Mouse (Mus musculus) liver, embryonic 15.5 days (tissue): ENCODE measurements around the gene Tmem121. TPM values are rescaled to one million over a fixed set of nuclear protein-coding genes. Genes with fewer than 3 reads are reported as not detected.

Experiments
- ATAC-seq: fragments of 200-750 bp; cut with Nextera tagmentation; 2 replicates; pipeline ENCODE4 v1.8.0; 2017; ENCODE audit warnings: moderate number of reproducible peaks, mild to moderate bottlenecking, moderate library complexity; ENCODE audit not compliant: insufficient read depth
- H3K27ac ChIP-seq: fragments of 300-500 bp; sonication (generic); replicated peaks from 2 replicates; pipeline ENCODE4 v1.5.1; 2015; ENCODE audit warnings: mild to moderate bottlenecking, inconsistent platforms
- H3K27me3 ChIP-seq: fragments of 300-500 bp; sonication (generic); 2 replicates; pipeline ENCODE4 v1.6.1; 2015; ENCODE audit warnings: mild to moderate bottlenecking, inconsistent platforms
- H3K36me3 ChIP-seq: fragments of 300-500 bp; sonication (generic); replicated peaks from 2 replicates; pipeline ENCODE4 v1.6.1; 2015; ENCODE audit warnings: moderate library complexity, mild to moderate bottlenecking, inconsistent platforms
- H3K4me1 ChIP-seq: fragments of 300-500 bp; sonication (generic); replicated peaks from 2 replicates; pipeline ENCODE4 v1.6.1; 2015; ENCODE audit warnings: inconsistent platforms
- H3K4me2 ChIP-seq: fragments of 300-500 bp; sonication (generic); 2 replicates; pipeline ENCODE4 v1.6.1; 2015; ENCODE audit warnings: moderate library complexity, mild to moderate bottlenecking, inconsistent platforms
- H3K4me3 ChIP-seq: fragments of 300-500 bp; sonication (generic); replicated peaks from 2 replicates; pipeline ENCODE4 v1.5.1; 2015; ENCODE audit warnings: mild to moderate bottlenecking, inconsistent platforms
- H3K9ac ChIP-seq: fragments of 300-500 bp; sonication (generic); 2 replicates; pipeline ENCODE4 v1.6.1; 2015; ENCODE audit warnings: moderate library complexity, mild to moderate bottlenecking, inconsistent platforms
- H3K9me3 ChIP-seq: fragments of 300-500 bp; sonication (generic); replicated peaks from 2 replicates; pipeline ENCODE4 v1.6.1; 2016; ENCODE audit warnings: inconsistent platforms
- WGBS: fragments of 180-500 bp; shearing (Covaris S2); methylation state at CpG from one replicate; pipeline ENCODE4 v1.1.7; 2015; ENCODE audit warnings: mixed read lengths; ENCODE audit not compliant: insufficient replicate concordance; 5-methylcytosine and 5-hydroxymethylcytosine counted together
- polyA plus RNA-seq: library from polyadenylated mRNA; unstranded; fragments of >200 nt; fragmentation: Nextera tagmentation; extraction: Ambion mirVana; gene quantifications from 2 replicates; pipeline ENCODE4 v1.2.1, GENCODE M21; 2015

Gene Tmem121
- polyA plus RNA-seq, 1 experiment from 2014 or later = 0.33 TPM

DNA sequence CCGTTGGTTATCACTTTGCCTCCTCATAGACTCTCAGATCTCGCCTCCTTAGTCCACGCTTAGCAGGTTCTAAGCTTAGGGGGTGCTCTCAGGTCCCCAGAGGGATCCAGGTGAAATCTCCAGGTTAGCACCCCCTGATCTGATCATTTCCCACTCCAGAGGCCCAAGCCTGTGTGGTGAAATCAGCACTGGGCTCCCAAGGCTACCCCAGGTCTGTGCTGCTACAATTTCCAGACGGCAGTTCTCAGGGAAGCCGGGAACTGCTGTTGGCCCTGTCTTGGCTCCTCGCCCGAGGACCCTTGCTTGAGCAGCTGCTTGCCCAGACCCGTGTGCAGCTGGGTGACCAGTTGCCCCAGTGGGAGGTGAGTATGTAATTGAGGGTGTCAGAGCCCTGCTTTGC is 28.7 kb upstream of the Tmem121 start:
- H3K4me1 ChIP-seq = peaks cover 39% of the 10 kb centered on the region
- H3K36me3 ChIP-seq = peaks cover 9% of the 10 kb centered on the region; the same call in 1 of the 2 replicates
- ATAC-seq = no peak
- peak overlapping the region; percentile 82 for H3K4me3 ChIP-seq
- peak overlapping the region; percentile 81 for H3K9ac ChIP-seq
- peaks cover 23% of the 10 kb centered on the region for H3K27me3 ChIP-seq
- peak overlapping the region; percentile 95 for H3K4me2 ChIP-seq
- no peaks in the 10 kb centered on the region for H3K9me3 ChIP-seq
- H3K27ac ChIP-seq = no peak overlapping the region
- 46% methylated on average over 8 of the region's 8 CpGs for WGBS

- no peak for ATAC-seq
- peaks cover 18% of the 10 kb centered on the region for H3K27me3 ChIP-seq
- peak overlapping the region; percentile 81 for H3K9ac ChIP-seq
- H3K4me2 ChIP-seq = peak overlapping the region; percentile 95
- H3K9me3 ChIP-seq = no peaks in the 10 kb centered on the region
- H3K36me3 ChIP-seq = peaks cover 9% of the 10 kb centered on the region; the same call in 1 of the 2 replicates
- H3K27ac ChIP-seq = no peak overlapping the region
- peaks cover 34% of the 10 kb centered on the region for H3K4me1 ChIP-seq
- peak overlapping the region; percentile 82 for H3K4me3 ChIP-seq
- WGBS = 89% methylated on average over 8 of the region's 8 CpGs
Measured at GRCm38 (mm10) chr12:113157521-113157920, 28.2 kb upstream of the Tmem121 start.

GRCm38 (mm10) chr12:113157971-113158370 is 27.8 kb upstream of the Tmem121 start:
- no peak overlapping the region for H3K27ac ChIP-seq
- ATAC-seq = no peak
- H3K9ac ChIP-seq = no peak overlapping the region
- no peak overlapping the region for H3K4me2 ChIP-seq
- no peak overlapping the region; the same call in 1 of the 2 replicates for H3K4me3 ChIP-seq
- H3K27me3 ChIP-seq = peaks cover 14% of the 10 kb centered on the region
- peaks cover 13% of the 10 kb centered on the region for H3K36me3 ChIP-seq
- 85% methylated on average over 8 of the region's 8 CpGs for WGBS
- no peaks in the 10 kb centered on the region for H3K9me3 ChIP-seq
- peaks cover 30% of the 10 kb centered on the region for H3K4me1 ChIP-seq

GRCm38 (mm10) chr12:113163561-113164006 is 22.1 kb upstream of the Tmem121 start:
- H3K36me3 ChIP-seq = peaks cover 26% of the 10 kb centered on the region
- ATAC-seq = no peak
- H3K27ac ChIP-seq = no peak overlapping the region
- H3K9ac ChIP-seq = no peak overlapping the region
- H3K4me2 ChIP-seq = no peak overlapping the region
- no peaks in the 10 kb centered on the region for H3K27me3 ChIP-seq
- H3K4me1 ChIP-seq = 0 out of 2 replicates have a peak, but pooled peaks cover 10% of the 10 kb centered on the region
- WGBS = 76% methylated on average over 11 of the region's 11 CpGs
- H3K4me3 ChIP-seq = no peak overlapping the region
- H3K9me3 ChIP-seq = no peaks in the 10 kb centered on the region

GRCm38 (mm10) chr12:113168031-113168536 is 17.6 kb upstream of the Tmem121 start:
- no peak overlapping the region for H3K9ac ChIP-seq
- no peak overlapping the region for H3K27ac ChIP-seq
- 0 out of 2 replicates have a peak, but pooled peaks cover 10% of the 10 kb centered on the region for H3K4me1 ChIP-seq
- WGBS = 16% methylated on average over 9 of the region's 9 CpGs
- H3K4me3 ChIP-seq = no peak overlapping the region
- H3K9me3 ChIP-seq = no peaks in the 10 kb centered on the region
- no peak overlapping the region for H3K4me2 ChIP-seq
- no peaks in the 10 kb centered on the region for H3K27me3 ChIP-seq
- H3K36me3 ChIP-seq = peaks cover 12% of the 10 kb centered on the region
- peak; percentile 40 for ATAC-seq

GRCm38 (mm10) chr12:113176960-113177725 is 8.6 kb upstream of the Tmem121 start:
- no peaks in the 10 kb centered on the region for H3K9me3 ChIP-seq
- no peak overlapping the region for H3K9ac ChIP-seq
- no peak for ATAC-seq
- H3K27me3 ChIP-seq = no peaks in the 10 kb centered on the region; the same call in 1 of the 2 replicates
- no peak overlapping the region for H3K4me3 ChIP-seq
- WGBS = 65% methylated on average over 18 of the region's 18 CpGs
- no peaks in the 10 kb centered on the region for H3K4me1 ChIP-seq
- no peak overlapping the region for H3K27ac ChIP-seq
- no peak overlapping the region for H3K4me2 ChIP-seq
- no peaks in the 10 kb centered on the region for H3K36me3 ChIP-seq

- H3K27ac ChIP-seq = no peak overlapping the region
- no peak overlapping the region for H3K4me2 ChIP-seq
- 59% methylated on average over 4 of the region's 4 CpGs for WGBS
- no peaks in the 10 kb centered on the region for H3K9me3 ChIP-seq
- no peak for ATAC-seq
- no peaks in the 10 kb centered on the region for H3K36me3 ChIP-seq
- H3K27me3 ChIP-seq = peaks cover 24% of the 10 kb centered on the region
- H3K4me3 ChIP-seq = no peak overlapping the region
- H3K9ac ChIP-seq = no peak overlapping the region
- peaks cover 6% of the 10 kb centered on the region; the same call in 1 of the 2 replicates for H3K4me1 ChIP-seq
Measured at GRCm38 (mm10) chr12:113181020-113181419, 4.7 kb upstream of the Tmem121 start.

GRCm38 (mm10) chr12:113184945-113185344 is 785 bp upstream of the Tmem121 start:
- H3K27me3 ChIP-seq = peaks cover 50% of the 10 kb centered on the region
- no peak overlapping the region for H3K4me2 ChIP-seq
- no peaks in the 10 kb centered on the region for H3K36me3 ChIP-seq
- WGBS = 53% methylated on average over 5 of the region's 5 CpGs
- H3K4me1 ChIP-seq = peaks cover 19% of the 10 kb centered on the region
- no peak for ATAC-seq
- no peak overlapping the region for H3K4me3 ChIP-seq
- no peaks in the 10 kb centered on the region for H3K9me3 ChIP-seq
- no peak overlapping the region for H3K9ac ChIP-seq
- no peak overlapping the region for H3K27ac ChIP-seq

DNA sequence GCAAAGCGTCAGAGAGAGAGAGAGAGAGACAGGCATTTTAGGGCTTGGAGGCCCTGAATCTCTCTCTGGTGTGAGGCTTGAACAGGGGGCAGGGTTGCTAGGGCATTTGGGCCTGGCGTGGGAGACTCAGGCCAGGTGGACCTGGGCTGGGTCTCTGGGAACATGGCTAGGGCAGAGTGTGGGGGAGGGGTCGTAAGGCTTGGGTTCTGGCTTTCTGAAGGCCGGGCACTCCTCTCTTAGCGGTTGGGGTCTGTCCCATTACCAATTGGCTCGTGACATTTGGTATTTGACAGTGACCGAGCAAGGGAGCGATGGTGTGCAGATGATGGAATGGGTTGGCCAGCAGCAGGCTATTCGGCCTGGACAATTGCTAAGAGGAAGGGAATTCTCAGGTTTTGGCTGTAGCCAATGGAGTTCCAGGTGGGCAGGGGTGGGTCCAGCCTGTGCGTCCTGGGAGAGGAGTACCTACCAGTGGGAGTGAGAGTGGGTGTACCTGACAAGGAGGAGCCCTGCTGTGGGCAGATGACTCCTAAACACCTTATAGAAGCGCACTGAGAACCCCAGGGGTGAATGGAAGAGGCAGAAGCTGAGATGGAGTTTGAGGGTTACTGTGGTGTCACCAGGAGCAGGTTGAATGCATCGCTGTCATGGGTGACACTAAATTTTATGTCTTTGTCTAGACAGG is 738 bp downstream of the Tmem121 start:
- WGBS = 45% methylated on average over 12 of the region's 12 CpGs
- Histone ChIP-seq H3K4me2 (peak overlapping the region; percentile 64), H3K9me3 (no peaks in the 10 kb centered on the region), H3K4me1 (peaks cover 19% of the 10 kb centered on the region), H3K27me3 (peaks cover 50% of the 10 kb centered on the region), H3K27ac (no peak overlapping the region), H3K4me3 (peak overlapping the region; percentile 39), H3K36me3 (no peaks in the 10 kb centered on the region), H3K9ac (no peak overlapping the region)
- no peak for ATAC-seq

GRCm38 (mm10) chr12:113187011-113187375 is 1.3 kb downstream of the Tmem121 start:
- no peak overlapping the region for H3K9ac ChIP-seq
- peaks cover 19% of the 10 kb centered on the region for H3K4me1 ChIP-seq
- H3K4me2 ChIP-seq = 0 out of 2 replicates have a peak overlapping the region, but pooled peaks have one; percentile 58
- H3K9me3 ChIP-seq = no peaks in the 10 kb centered on the region
- ATAC-seq = no peak
- peaks cover 50% of the 10 kb centered on the region for H3K27me3 ChIP-seq
- no peaks in the 10 kb centered on the region for H3K36me3 ChIP-seq
- no peak overlapping the region for H3K4me3 ChIP-seq
- 30% methylated on average over 4 of the region's 4 CpGs for WGBS
- no peak overlapping the region for H3K27ac ChIP-seq
